Mouse (Mus musculus) erythroblast, embryonic 14.5 days (primary cell): ENCODE measurements around the gene Mgst3. TPM values are rescaled to one million over a fixed set of nuclear protein-coding genes. Genes with fewer than 3 reads are reported as not detected.

Experiments used
- H3K27me3 ChIP-seq: 2 replicates; pipeline ENCODE4 v1.6.1; 2012; ENCODE audit warnings: inconsistent platforms; ENCODE audit not compliant: control insufficient read depth
- H3K36me3 ChIP-seq: 2 replicates; pipeline ENCODE4 v1.6.1; 2012; ENCODE audit warnings: mild to moderate bottlenecking, inconsistent platforms; ENCODE audit not compliant: control insufficient read depth
- H3K4me1 ChIP-seq: 2 replicates; pipeline ENCODE4 v1.6.1; 2012; ENCODE audit warnings: inconsistent platforms; ENCODE audit not compliant: control insufficient read depth
- H3K4me3 ChIP-seq: replicated peaks from 2 replicates; pipeline ENCODE3; 2012; ENCODE audit warnings: moderate library complexity, mild to moderate bottlenecking, inconsistent platforms
- H3K9me3 ChIP-seq: 2 replicates; pipeline ENCODE4 v1.6.1; 2012; ENCODE audit warnings: low read length, inconsistent platforms, mixed read lengths; ENCODE audit not compliant: control insufficient read depth
- GATA1 ChIP-seq: IDR thresholded peaks from 2 replicates; pipeline ENCODE4 v1.6.1; 2012; ENCODE audit warnings: low read length, inconsistent platforms, mixed read lengths
- TAL1 ChIP-seq: IDR thresholded peaks from 3 replicates; pipeline ENCODE4 v1.6.1; 2012; ENCODE audit warnings: low read length, inconsistent platforms, mixed read lengths
- polyA plus RNA-seq: library from polyadenylated mRNA; stranded (reverse); fragments of >175 nt; gene quantifications from 2 replicates; pipeline ENCODE4 v1.2.3, GENCODE M21; 2012

Gene Mgst3
- 58.2 and 125 TPM in 2 replicates for polyA plus RNA-seq

- Histone ChIP-seq H3K4me1 (peaks cover 54% of the 10 kb centered on the region), H3K9me3 (no peaks in the 10 kb centered on the region; the same call in 1 of the 2 replicates), H3K4me3 (peak within 1 kb of the TSS; percentile 89), H3K36me3 (peaks cover 39% of the 10 kb centered on the region), H3K27me3 (peaks cover 25% of the 10 kb centered on the region)
- no peak for TF ChIP-seq GATA1
- TF ChIP-seq TAL1, result no peak
Observed at GRCm38 (mm10) chr1:167393683-167394492, at the start of gene Mgst3. Mgst3 (minus strand) TSS chr1:167393841.

- TF ChIP-seq TAL1 (no peak), GATA1 (no peak)
- no peaks in the 10 kb centered on the region for H3K36me3 ChIP-seq
- no peak overlapping the region for H3K4me3 ChIP-seq
- peaks cover 11% of the 10 kb centered on the region for H3K4me1 ChIP-seq
- H3K9me3 ChIP-seq, result no peaks in the 10 kb centered on the region
- H3K27me3 ChIP-seq, result peaks cover 26% of the 10 kb centered on the region
Observed at GRCm38 (mm10) chr1:167438231-167438885, 44.7 kb upstream of the Mgst3 start.

GRCm38 (mm10) chr1:167437091-167437490, 43.5 kb upstream of the Mgst3 start:
- no peak for TF ChIP-seq TAL1
- no peak for TF ChIP-seq GATA1
- Histone ChIP-seq H3K4me1 (peaks cover 4% of the 10 kb centered on the region), H3K27me3 (peaks cover 27% of the 10 kb centered on the region), H3K4me3 (no peak overlapping the region), H3K9me3 (no peaks in the 10 kb centered on the region), H3K36me3 (no peaks in the 10 kb centered on the region)

GRCm38 (mm10) chr1:167436186-167436975, 42.7 kb upstream of the Mgst3 start:
- Histone ChIP-seq H3K27me3 (peaks cover 30% of the 10 kb centered on the region), H3K9me3 (no peaks in the 10 kb centered on the region)

GRCm38 (mm10) chr1:167434931-167435330, 41.3 kb upstream of the Mgst3 start:
- TF ChIP-seq GATA1 (no peak), TAL1 (no peak)
- no peak overlapping the region for H3K4me3 ChIP-seq
- no peaks in the 10 kb centered on the region for H3K9me3 ChIP-seq
- peaks cover 34% of the 10 kb centered on the region for H3K27me3 ChIP-seq
- H3K36me3 ChIP-seq, result no peaks in the 10 kb centered on the region
- H3K4me1 ChIP-seq, result peaks cover 4% of the 10 kb centered on the region

More at GRCm38 (mm10) chr1:167436186-167436975, 42.7 kb upstream of the Mgst3 start:
- no peak overlapping the region for H3K4me3 ChIP-seq
- peaks cover 4% of the 10 kb centered on the region for H3K4me1 ChIP-seq
- no peaks in the 10 kb centered on the region for H3K36me3 ChIP-seq
- TF ChIP-seq GATA1, result no peak
- no peak for TF ChIP-seq TAL1

GRCm38 (mm10) chr1:167430976-167431676, 37.5 kb upstream of the Mgst3 start:
- Histone ChIP-seq H3K4me3 (no peak overlapping the region), H3K36me3 (no peaks in the 10 kb centered on the region), H3K27me3 (peaks cover 20% of the 10 kb centered on the region), H3K9me3 (no peaks in the 10 kb centered on the region), H3K4me1 (no peaks in the 10 kb centered on the region)
- TF ChIP-seq GATA1, result no peak
- TF ChIP-seq TAL1, result no peak

- TF ChIP-seq TAL1, result no peak
- TF ChIP-seq GATA1, result no peak
- Histone ChIP-seq H3K4me1 (peaks cover 3% of the 10 kb centered on the region; the same call in 1 of the 2 replicates), H3K4me3 (no peak overlapping the region), H3K27me3 (peaks cover 20% of the 10 kb centered on the region), H3K36me3 (no peaks in the 10 kb centered on the region), H3K9me3 (no peaks in the 10 kb centered on the region)
Observed at GRCm38 (mm10) chr1:167426681-167427080, 33.0 kb upstream of the Mgst3 start.

GRCm38 (mm10) chr1:167425572-167425971, 31.9 kb upstream of the Mgst3 start:
- peaks cover 3% of the 10 kb centered on the region; the same call in 1 of the 2 replicates for H3K4me1 ChIP-seq
- no peaks in the 10 kb centered on the region for H3K9me3 ChIP-seq
- H3K27me3 ChIP-seq, result peaks cover 16% of the 10 kb centered on the region
- no peaks in the 10 kb centered on the region for H3K36me3 ChIP-seq
- H3K4me3 ChIP-seq, result no peak overlapping the region
- no peak for TF ChIP-seq TAL1
- TF ChIP-seq GATA1, result no peak
